Mouse (Mus musculus) heart, adult 2 months (tissue): ENCODE measurements around the gene A630001G21Rik.

Source experiments
- CTCF ChIP-seq: fragments of 200-600 bp; IDR thresholded peaks from 2 replicates; pipeline ENCODE4 v1.8.1; 2022; ENCODE audit warnings: antibody characterized with exemption, mild to moderate bottlenecking, moderate library complexity
- EP300 ChIP-seq: fragments of 200-500 bp; IDR thresholded peaks from 2 replicates; pipeline ENCODE4 v1.6.1; 2011; ENCODE audit warnings: low read depth, low read length, control low read depth; ENCODE audit not compliant: insufficient read depth
- POLR2A ChIP-seq: fragments of 200-500 bp; IDR thresholded peaks from 2 replicates; pipeline ENCODE4 v1.6.1; 2011; ENCODE audit warnings: mild to moderate bottlenecking, low read depth, low read length, control low read depth; ENCODE audit not compliant: insufficient read depth

GRCm38 (mm10) chr1:85810343-85810742 is 31.9 kb upstream of the A630001G21Rik start:
- TF ChIP-seq CTCF (no peak), POLR2A (no peak), EP300 (no peak)
